Mouse (Mus musculus): Measurements from ENCODE around the gene Akr1c14. TPM values are rescaled to one million over a fixed set of nuclear protein-coding genes. Genes with fewer than 3 reads are reported as not detected.

Gene Akr1c14
- total and polyA plus RNA-seq, 3 experiments, result not detected

DNA sequence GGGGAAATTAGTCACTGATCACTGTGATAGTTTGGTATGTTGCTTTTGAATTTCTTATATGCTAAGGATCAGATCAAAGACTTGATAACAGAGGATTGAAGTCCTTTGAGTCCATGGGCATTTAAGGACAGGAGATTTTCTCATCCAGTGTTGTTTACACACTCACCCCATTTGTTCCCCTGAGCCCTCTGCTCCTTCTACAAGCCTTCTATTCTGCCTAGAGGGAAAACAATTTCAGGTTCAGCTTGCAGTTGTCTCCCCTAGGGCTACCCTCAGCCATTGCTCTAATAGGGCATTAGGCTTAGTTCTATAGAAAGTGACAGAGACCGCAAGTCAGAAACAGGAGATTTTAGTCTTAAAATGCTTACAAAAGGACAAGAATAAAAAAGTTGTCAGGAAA lies 585 bp upstream of the Akr1c14 start:
- Histone ChIP-seq H3K4me1 (ENCODE audit: control insufficient read depth in 1 of 2, insufficient read depth in 2 of 2) (no peaks in the 10 kb centered on the region), H3K79me2 (replicated peaks; ENCODE audit: control insufficient read depth, extremely low read depth, insufficient read depth, poor library complexity, severe bottlenecking) (no peaks in the 10 kb centered on the region), H3K4me2 (ENCODE audit: insufficient read depth, low read depth, poor library complexity, severe bottlenecking) (no peak overlapping the region), H3K4me3 (replicated peaks in 1 of 3; ENCODE audit: low read depth in 2 of 3, low read length in 2 of 3, poor library complexity in 1 of 3) (no peak overlapping the region), H3K27ac (ENCODE audit: insufficient read depth, low read depth) (no peak overlapping the region), H3K36me3 (replicated peaks in 1 of 2; ENCODE audit: control insufficient read depth in 1 of 2, insufficient read depth in 1 of 2, low read length in 1 of 2) (no peaks in the 10 kb centered on the region), H3K9ac (ENCODE audit: insufficient read depth, low read depth) (no peak overlapping the region), H3K9me3 (replicated peaks; ENCODE audit: low read length) (no peaks in the 10 kb centered on the region), H3K27me3 (replicated peaks) (no peaks in the 10 kb centered on the region)
- TF ChIP-seq ELF1 (IDR thresholded peaks at IDR 0.05; ENCODE audit: low read depth, low read length), result no peak
- TF ChIP-seq ZKSCAN1 (IDR thresholded peaks at IDR 0.05; ENCODE audit: borderline replicate concordance, low read depth, low read length), result no peak
- TF ChIP-seq BHLHE40 (IDR thresholded peaks at IDR 0.05; ENCODE audit: low read depth, low read length), result no peak
- no peak for TF ChIP-seq SIN3A (IDR thresholded peaks at IDR 0.05; ENCODE audit: low read length)
- TF ChIP-seq RCOR1 (conservative IDR thresholded peaks at IDR 0.05; ENCODE audit: low read depth, low read length), result no peak
- TF ChIP-seq ZC3H11A (IDR thresholded peaks at IDR 0.05; ENCODE audit: low read depth, low read length), result no peak
- no peak for TF ChIP-seq ZNF384 (IDR thresholded peaks at IDR 0.05; ENCODE audit: low read depth, low read length)
- TF ChIP-seq PAX5 (IDR thresholded peaks at IDR 0.05; ENCODE audit: low read length), result no peak
- no peak for TF ChIP-seq TBP (conservative IDR thresholded peaks at IDR 0.05; ENCODE audit: low read depth, low read length)
- TF ChIP-seq POLR2A (IDR thresholded peaks at IDR 0.05; ENCODE audit: low read depth, low read length), result no peak
- TF ChIP-seq JUND (conservative IDR thresholded peaks at IDR 0.05; ENCODE audit: low read depth, low read length), result no peak
- no peak for TF ChIP-seq GABPA (IDR thresholded peaks at IDR 0.05; ENCODE audit: insufficient replicate concordance, low read depth, low read length)
- TF ChIP-seq NELFE (IDR thresholded peaks at IDR 0.05; ENCODE audit: low read depth, low read length), result no peak
- no peak for TF ChIP-seq CHD1 (IDR thresholded peaks at IDR 0.05; ENCODE audit: low read depth, low read length)
- no peak for TF ChIP-seq MYC (IDR thresholded peaks at IDR 0.05; ENCODE audit: low read depth, low read length)
- no peak for TF ChIP-seq UBTF (IDR thresholded peaks at IDR 0.05; ENCODE audit: low read depth, low read length)
- no peak for TF ChIP-seq JUN (IDR thresholded peaks at IDR 0.05; ENCODE audit: insufficient read depth, low read depth, low read length)
- no peak for TF ChIP-seq ZMIZ1 (IDR thresholded peaks at IDR 0.05; ENCODE audit: low read depth, low read length)
- no peak for TF ChIP-seq MAZ (IDR thresholded peaks at IDR 0.05; ENCODE audit: low read depth, low read length)
- no peak for TF ChIP-seq MAFK (IDR thresholded peaks at IDR 0.05; ENCODE audit: insufficient replicate concordance, low read length)
- DNase-seq (ENCODE audit: extremely low read depth), result no peak
- in situ Hi-C loops (cut with MboI; ENCODE audit: low pct_ligation_motif_present, low pct_unique_long_range_greater_than_20kb, low sequenced_read_pairs) (no loop called here), dilution Hi-C loops (cut with MboI; ENCODE audit: extremely low pct_ligation_motif_present, extremely low pct_unique_long_range_greater_than_20kb, low sequenced_read_pairs) (no loop called here)

DNA sequence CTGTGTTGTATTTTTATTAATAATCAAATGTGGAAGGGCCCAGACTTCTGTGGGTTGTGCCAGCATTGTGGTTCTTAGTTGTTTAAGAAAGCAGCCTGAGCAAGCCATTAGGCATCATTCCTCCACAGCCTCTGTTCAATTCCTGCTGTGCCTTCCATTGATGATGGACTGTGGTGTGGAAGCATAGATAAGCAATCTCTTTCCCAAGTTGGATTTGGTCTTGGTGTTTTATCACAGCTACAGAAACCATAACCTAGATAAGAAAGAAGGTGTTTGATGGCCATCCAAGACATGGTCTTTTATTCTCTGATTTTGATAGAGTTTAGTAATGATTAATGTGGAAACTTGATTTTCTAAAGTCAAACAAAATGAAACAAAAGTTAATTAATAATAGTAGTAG lies 844 bp downstream of the Akr1c14 start:
- no peak overlapping the region for H3K4me2 ChIP-seq (ENCODE audit: insufficient read depth, low read depth, poor library complexity, severe bottlenecking)
- no peak overlapping the region for H3K4me3 ChIP-seq (replicated peaks in 1 of 3; ENCODE audit: low read depth in 2 of 3, low read length in 2 of 3, poor library complexity in 1 of 3)
- dilution Hi-C loops (cut with MboI; ENCODE audit: extremely low pct_ligation_motif_present, extremely low pct_unique_long_range_greater_than_20kb, low sequenced_read_pairs) (no loop called here), in situ Hi-C loops (cut with MboI; ENCODE audit: low pct_ligation_motif_present, low pct_unique_long_range_greater_than_20kb, low sequenced_read_pairs) (no loop called here)
- TF ChIP-seq ELF1 (IDR thresholded peaks at IDR 0.05; ENCODE audit: low read depth, low read length) (no peak), KAT2A (IDR thresholded peaks at IDR 0.05; ENCODE audit: insufficient replicate concordance, low read length) (no peak), CHD2 (IDR thresholded peaks at IDR 0.05; ENCODE audit: low read length) (no peak), IRF4 (IDR thresholded peaks at IDR 0.05; ENCODE audit: low read depth, low read length) (no peak), SIN3A (IDR thresholded peaks at IDR 0.05; ENCODE audit: low read length) (no peak), MAX (IDR thresholded peaks at IDR 0.05; ENCODE audit: low read length) (no peak), CTCF (conservative IDR thresholded peaks at IDR 0.05 in 1 of 2, IDR thresholded peaks at IDR 0.05 in 1 of 2; ENCODE audit: low read depth in 2 of 2, low read length in 2 of 2) (no peak), ZMIZ1 (IDR thresholded peaks at IDR 0.05; ENCODE audit: low read depth, low read length) (no peak), ETS1 (conservative IDR thresholded peaks at IDR 0.05; ENCODE audit: low read depth, low read length) (no peak), CHD1 (IDR thresholded peaks at IDR 0.05; ENCODE audit: low read depth, low read length) (no peak), EP300 (IDR thresholded peaks at IDR 0.05; ENCODE audit: low read length) (no peak)
- DNase-seq (ENCODE audit: extremely low read depth), result no peak
- no peaks in the 10 kb centered on the region for H3K9me3 ChIP-seq (replicated peaks; ENCODE audit: low read length)
- no peak overlapping the region for H3K27ac ChIP-seq (ENCODE audit: insufficient read depth, low read depth)
- H3K9ac ChIP-seq (ENCODE audit: insufficient read depth, low read depth), result no peak overlapping the region
- H3K79me2 ChIP-seq (replicated peaks; ENCODE audit: control insufficient read depth, extremely low read depth, insufficient read depth, poor library complexity, severe bottlenecking), result no peaks in the 10 kb centered on the region
- H3K4me1 ChIP-seq (ENCODE audit: control insufficient read depth in 1 of 2, insufficient read depth in 2 of 2), result no peaks in the 10 kb centered on the region
- no peaks in the 10 kb centered on the region for H3K27me3 ChIP-seq (replicated peaks)
- no peaks in the 10 kb centered on the region for H3K36me3 ChIP-seq (replicated peaks in 1 of 2; ENCODE audit: control insufficient read depth in 1 of 2, insufficient read depth in 1 of 2, low read length in 1 of 2)
